Mouse (Mus musculus): ENCODE data around the gene Gm16253.
A peak's percentile ranks its signal among the peaks of the same experiment; 100 is the strongest.

Gene Gm16253

GRCm38 (mm10) chr3:96576690-96577541 lies at the start of gene Gm16253:
Gene Gm16253 (plus strand): TSS chr3:96576984.
- peak; percentile 73 to 85 for DNase-seq

GRCm38 (mm10) chr3:96528506-96528905 lies 48.3 kb upstream of the Gm16253 start:
- no peak for DNase-seq

- no peak for DNase-seq
These were observed 44.7 kb upstream of the Gm16253 start for GRCm38 (mm10) chr3:96532050-96532449.

GRCm38 (mm10) chr3:96534300-96534699 lies 42.5 kb upstream of the Gm16253 start:
- no peak for DNase-seq

GRCm38 (mm10) chr3:96539316-96539715 lies 37.5 kb upstream of the Gm16253 start:
- no peak for DNase-seq

- no peak for DNase-seq
These were observed 36.0 kb upstream of the Gm16253 start for GRCm38 (mm10) chr3:96540740-96541139.

- DNase-seq = no peak
These were observed 35.3 kb upstream of the Gm16253 start for GRCm38 (mm10) chr3:96541328-96542078.

- no peak for DNase-seq
These were observed 34.2 kb upstream of the Gm16253 start for GRCm38 (mm10) chr3:96542554-96542953.

- no peak for DNase-seq
These were observed 33.4 kb upstream of the Gm16253 start for GRCm38 (mm10) chr3:96543345-96543744.

GRCm38 (mm10) chr3:96545565-96545964 lies 31.2 kb upstream of the Gm16253 start:
- DNase-seq = no peak

- DNase-seq = peak in 1 of 2 experiments; percentile 8
These were observed 29.9 kb upstream of the Gm16253 start for GRCm38 (mm10) chr3:96546880-96547279.

GRCm38 (mm10) chr3:96547389-96547960 lies 29.3 kb upstream of the Gm16253 start:
- peak; percentile 80 to 86 for DNase-seq

GRCm38 (mm10) chr3:96548824-96549223 lies 28.0 kb upstream of the Gm16253 start:
- DNase-seq = no peak

- no peak for DNase-seq
These were observed 27.4 kb upstream of the Gm16253 start for GRCm38 (mm10) chr3:96549346-96549745.

GRCm38 (mm10) chr3:96551203-96551602 lies 25.6 kb upstream of the Gm16253 start:
- DNase-seq = peak; percentile 32 to 36

- no peak for DNase-seq
These were observed 24.9 kb upstream of the Gm16253 start for GRCm38 (mm10) chr3:96551890-96552289.

GRCm38 (mm10) chr3:96553601-96554000 lies 23.2 kb upstream of the Gm16253 start:
- DNase-seq = no peak

GRCm38 (mm10) chr3:96554251-96554650 lies 22.5 kb upstream of the Gm16253 start:
- no peak for DNase-seq

GRCm38 (mm10) chr3:96555041-96555596 lies 21.7 kb upstream of the Gm16253 start:
- peak in 1 of 2 experiments; percentile 24 for DNase-seq

- no peak for DNase-seq
These were observed 20.7 kb upstream of the Gm16253 start for GRCm38 (mm10) chr3:96555999-96556614.

- DNase-seq = no peak
These were observed 19.8 kb upstream of the Gm16253 start for GRCm38 (mm10) chr3:96556651-96557635.
